Mouse (Mus musculus) forebrain, embryonic 13.5 days (tissue): ENCODE measurements around the gene Afm. TPM values are rescaled to one million over a fixed set of nuclear protein-coding genes. Genes with fewer than 3 reads are reported as not detected.

ENCODE experiments used
- ATAC-seq: fragments of 200-750 bp; cut with Nextera tagmentation; 2 replicates; pipeline ENCODE4 v1.8.0; 2017
- H3K27ac ChIP-seq: fragments of 300-500 bp; sonication (generic); 2 replicates; pipeline ENCODE4 v1.5.1; 2015; ENCODE audit warnings: inconsistent platforms, mild to moderate bottlenecking, moderate library complexity
- H3K27me3 ChIP-seq: fragments of 300-500 bp; sonication (generic); 2 replicates; pipeline ENCODE4 v1.6.1; 2015; ENCODE audit warnings: mild to moderate bottlenecking, inconsistent platforms
- H3K36me3 ChIP-seq: fragments of 300-500 bp; sonication (generic); 2 replicates; pipeline ENCODE4 v1.6.1; 2015; ENCODE audit warnings: mild to moderate bottlenecking, inconsistent platforms; ENCODE audit not compliant: poor library complexity, severe bottlenecking
- H3K4me1 ChIP-seq: fragments of 300-500 bp; sonication (generic); 2 replicates; pipeline ENCODE4 v1.6.1; 2015; ENCODE audit warnings: inconsistent platforms
- H3K4me2 ChIP-seq: fragments of 300-500 bp; sonication (generic); 2 replicates; pipeline ENCODE4 v1.6.1; 2015; ENCODE audit warnings: inconsistent platforms, mild to moderate bottlenecking, moderate library complexity
- H3K4me3 ChIP-seq: fragments of 300-500 bp; sonication (generic); 2 replicates; pipeline ENCODE4 v1.5.1; 2015; ENCODE audit warnings: mild to moderate bottlenecking, inconsistent platforms
- H3K9ac ChIP-seq: fragments of 300-500 bp; sonication (generic); 2 replicates; pipeline ENCODE4 v1.6.1; 2015; ENCODE audit warnings: mild to moderate bottlenecking, inconsistent platforms
- H3K9me3 ChIP-seq: fragments of 300-500 bp; sonication (generic); replicated peaks from 2 replicates; pipeline ENCODE4 v1.6.1; 2016; ENCODE audit warnings: inconsistent platforms
- WGBS: fragments of 180-500 bp; shearing (Covaris S2); methylation state at CpG from one replicate; pipeline ENCODE4 v1.1.7; 2015; 5-methylcytosine and 5-hydroxymethylcytosine counted together
- polyA plus RNA-seq: library from polyadenylated mRNA; unstranded; fragments of >200 nt; fragmentation: Nextera tagmentation; extraction: Ambion mirVana; gene quantifications from 2 replicates; pipeline ENCODE4 v1.2.1, GENCODE M21; 2015

The Afm gene
- polyA plus RNA-seq, 1 experiment from 2014 or later: not detected

GRCm38 (mm10) chr5:90499509-90499908 is 19.2 kb upstream of the Afm start:
- Histone ChIP-seq H3K4me2 (no peak overlapping the region), H3K36me3 (no peaks in the 10 kb centered on the region), H3K4me3 (no peak overlapping the region), H3K4me1 (no peaks in the 10 kb centered on the region), H3K9me3 (no peaks in the 10 kb centered on the region), H3K27ac (no peak overlapping the region), H3K27me3 (no peaks in the 10 kb centered on the region), H3K9ac (no peak overlapping the region)
- WGBS: 74% methylated on average over 7 of the region's 7 CpGs
- ATAC-seq: no peak

DNA sequence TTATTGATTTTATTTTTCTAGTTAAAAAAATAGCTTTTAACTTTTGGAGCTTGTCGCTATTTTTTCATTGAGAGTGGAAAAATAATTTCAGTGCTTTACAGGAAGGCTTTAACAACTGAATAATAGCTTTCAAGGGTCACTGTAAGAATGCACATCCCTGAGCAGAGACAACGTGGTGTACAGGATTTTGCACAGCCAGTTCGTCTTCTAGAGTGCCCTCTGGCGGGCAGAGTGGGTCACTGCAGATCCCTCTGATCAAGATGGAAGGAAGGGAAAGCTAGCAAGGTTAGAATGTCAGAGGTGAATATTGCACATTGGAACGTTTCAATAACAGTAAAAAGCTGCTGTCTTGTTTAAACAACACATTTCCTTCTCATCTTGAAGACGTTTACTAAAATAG is 18.0 kb upstream of the Afm start:
- no peaks in the 10 kb centered on the region for H3K36me3 ChIP-seq
- peak; percentile 83 for ATAC-seq
- no peak overlapping the region for H3K4me3 ChIP-seq
- WGBS: 6% methylated on average over 6 of the region's 6 CpGs
- H3K9ac ChIP-seq: no peak overlapping the region
- no peaks in the 10 kb centered on the region for H3K9me3 ChIP-seq
- no peaks in the 10 kb centered on the region for H3K4me1 ChIP-seq
- H3K4me2 ChIP-seq: no peak overlapping the region
- no peaks in the 10 kb centered on the region for H3K27me3 ChIP-seq
- no peak overlapping the region for H3K27ac ChIP-seq

DNA sequence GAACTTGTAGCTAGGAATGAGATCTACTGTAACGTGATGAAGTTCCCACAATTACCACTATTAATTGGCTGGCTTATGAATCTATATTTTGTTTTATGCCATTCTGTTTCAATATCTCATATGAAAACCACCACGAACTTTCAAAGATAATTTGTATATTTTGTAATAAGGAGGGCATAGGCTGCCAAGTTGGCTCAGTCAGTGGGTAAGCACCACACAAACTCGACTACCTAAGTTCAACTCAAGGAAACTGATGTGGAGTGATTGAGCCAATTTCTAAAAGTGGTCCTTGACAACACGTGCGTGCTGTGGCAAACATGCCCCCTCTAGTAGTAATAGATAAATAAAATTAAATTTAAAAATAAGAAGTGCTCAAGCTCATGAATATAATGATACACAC is 17.0 kb upstream of the Afm start:
- Histone ChIP-seq H3K4me2 (no peak overlapping the region), H3K27ac (no peak overlapping the region), H3K36me3 (no peaks in the 10 kb centered on the region), H3K4me3 (no peak overlapping the region), H3K4me1 (no peaks in the 10 kb centered on the region), H3K27me3 (no peaks in the 10 kb centered on the region), H3K9ac (no peak overlapping the region), H3K9me3 (no peaks in the 10 kb centered on the region)
- no peak for ATAC-seq
- WGBS: 93% methylated on average over 5 of the region's 5 CpGs

- H3K27ac ChIP-seq: no peak overlapping the region
- 82% methylated on average over 11 of the region's 11 CpGs for WGBS
- H3K4me3 ChIP-seq: no peak overlapping the region
- no peak overlapping the region for H3K9ac ChIP-seq
- ATAC-seq: no peak
- no peaks in the 10 kb centered on the region for H3K27me3 ChIP-seq
- no peaks in the 10 kb centered on the region for H3K9me3 ChIP-seq
- H3K36me3 ChIP-seq: no peaks in the 10 kb centered on the region
- H3K4me1 ChIP-seq: 0 out of 2 replicates have a peak, but pooled peaks cover 6% of the 10 kb centered on the region
- no peak overlapping the region for H3K4me2 ChIP-seq
These were observed 14.0 kb upstream of the Afm start for GRCm38 (mm10) chr5:90504742-90505141.

- Histone ChIP-seq H3K4me2 (no peak overlapping the region), H3K36me3 (no peaks in the 10 kb centered on the region), H3K9ac (no peak overlapping the region), H3K9me3 (no peaks in the 10 kb centered on the region), H3K4me3 (no peak overlapping the region), H3K4me1 (0 out of 2 replicates have a peak, but pooled peaks cover 6% of the 10 kb centered on the region), H3K27me3 (no peaks in the 10 kb centered on the region), H3K27ac (no peak overlapping the region)
- no peak for ATAC-seq
- 79% methylated on average over 2 of the region's 2 CpGs for WGBS
These were observed 12.2 kb upstream of the Afm start for GRCm38 (mm10) chr5:90506507-90506906.

DNA sequence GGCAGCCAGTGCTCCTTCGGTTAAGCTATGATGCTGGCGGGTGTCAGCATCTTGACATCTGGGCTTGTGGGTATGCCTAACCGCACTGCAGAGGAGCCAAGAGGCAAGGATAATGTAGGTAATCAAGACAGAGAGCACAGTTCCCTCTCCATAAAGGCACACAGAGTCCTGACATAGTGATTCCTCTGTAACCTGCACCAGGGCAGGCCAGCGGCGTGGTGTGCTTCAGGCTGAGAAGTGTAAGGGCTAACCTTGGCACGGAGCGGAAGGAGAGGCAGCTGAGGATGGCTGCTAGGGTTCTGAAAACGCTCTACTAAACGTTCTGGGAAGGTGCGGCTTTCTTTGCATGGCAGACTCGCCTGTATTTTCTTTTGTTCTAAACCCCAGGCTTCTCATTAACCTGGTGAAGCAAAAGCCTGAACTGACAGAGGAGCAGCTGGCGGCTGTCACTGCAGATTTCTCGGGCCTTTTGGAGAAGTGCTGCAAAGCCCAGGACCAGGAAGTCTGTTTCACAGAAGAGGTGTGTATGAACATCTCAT is 11.3 kb upstream of the Afm start:
- 29% methylated on average over 13 of the region's 13 CpGs for WGBS
- no peaks in the 10 kb centered on the region for H3K36me3 ChIP-seq
- peak; percentile 61; the same call in 1 of the 2 replicates for ATAC-seq
- 0 out of 2 replicates have a peak, but pooled peaks cover 6% of the 10 kb centered on the region for H3K4me1 ChIP-seq
- H3K27ac ChIP-seq: no peak overlapping the region
- H3K4me2 ChIP-seq: no peak overlapping the region
- no peaks in the 10 kb centered on the region for H3K9me3 ChIP-seq
- no peaks in the 10 kb centered on the region for H3K27me3 ChIP-seq
- H3K9ac ChIP-seq: peak overlapping the region; percentile 37; the same call in 1 of the 2 replicates
- no peak overlapping the region for H3K4me3 ChIP-seq

DNA sequence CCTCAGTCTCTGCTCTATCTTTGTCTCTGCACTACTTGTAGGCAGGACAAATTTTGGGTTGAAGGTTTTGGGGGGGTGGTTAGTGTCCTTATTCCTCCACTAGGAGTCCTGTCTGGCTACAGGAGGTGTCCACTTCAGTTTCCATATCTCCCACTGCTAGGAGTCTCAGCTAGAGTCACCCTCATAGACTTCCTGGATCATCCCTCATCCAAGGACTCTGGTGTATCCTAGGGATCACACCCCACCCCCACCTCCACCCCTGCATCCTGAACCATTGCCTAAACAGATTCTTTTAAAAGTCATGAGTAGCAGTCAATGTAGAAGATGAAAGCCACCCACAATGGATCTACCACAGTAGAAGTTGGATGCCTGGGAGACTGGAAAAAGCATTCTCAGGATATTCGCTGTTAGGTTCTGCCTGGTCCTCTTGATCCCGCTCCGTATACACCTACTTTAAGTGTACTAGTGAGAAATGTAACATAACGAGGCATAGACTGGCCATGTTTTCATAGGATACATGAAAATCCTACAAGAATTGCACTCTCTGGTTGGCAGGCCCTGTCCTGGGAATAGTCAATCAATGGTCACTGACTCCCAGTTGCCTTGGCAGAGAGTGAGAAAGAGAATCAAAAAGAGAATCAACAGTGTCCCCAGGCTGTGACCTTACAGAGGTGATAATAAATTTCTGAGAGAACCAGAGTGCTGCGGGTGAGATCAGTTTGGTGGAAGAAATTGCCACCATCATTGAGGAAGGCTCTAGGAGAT is 8.7 kb upstream of the Afm start:
- no peaks in the 10 kb centered on the region for H3K27me3 ChIP-seq
- no peak overlapping the region for H3K4me2 ChIP-seq
- H3K9ac ChIP-seq: no peak overlapping the region
- H3K36me3 ChIP-seq: no peaks in the 10 kb centered on the region
- WGBS: 92% methylated on average over 5 of the region's 5 CpGs
- H3K4me3 ChIP-seq: no peak overlapping the region
- no peak for ATAC-seq
- no peak overlapping the region for H3K27ac ChIP-seq
- 0 out of 2 replicates have a peak, but pooled peaks cover 6% of the 10 kb centered on the region for H3K4me1 ChIP-seq
- no peaks in the 10 kb centered on the region for H3K9me3 ChIP-seq

GRCm38 (mm10) chr5:90512288-90512955 is 6.3 kb upstream of the Afm start:
- 82% methylated on average over 6 of the region's 6 CpGs for WGBS
- 0 out of 2 replicates have a peak, but pooled peaks cover 3% of the 10 kb centered on the region for H3K4me1 ChIP-seq
- no peak overlapping the region for H3K4me2 ChIP-seq
- H3K4me3 ChIP-seq: no peak overlapping the region
- no peak overlapping the region for H3K27ac ChIP-seq
- no peak overlapping the region for H3K9ac ChIP-seq
- no peak for ATAC-seq
- H3K9me3 ChIP-seq: no peaks in the 10 kb centered on the region
- H3K27me3 ChIP-seq: no peaks in the 10 kb centered on the region
- H3K36me3 ChIP-seq: no peaks in the 10 kb centered on the region

DNA sequence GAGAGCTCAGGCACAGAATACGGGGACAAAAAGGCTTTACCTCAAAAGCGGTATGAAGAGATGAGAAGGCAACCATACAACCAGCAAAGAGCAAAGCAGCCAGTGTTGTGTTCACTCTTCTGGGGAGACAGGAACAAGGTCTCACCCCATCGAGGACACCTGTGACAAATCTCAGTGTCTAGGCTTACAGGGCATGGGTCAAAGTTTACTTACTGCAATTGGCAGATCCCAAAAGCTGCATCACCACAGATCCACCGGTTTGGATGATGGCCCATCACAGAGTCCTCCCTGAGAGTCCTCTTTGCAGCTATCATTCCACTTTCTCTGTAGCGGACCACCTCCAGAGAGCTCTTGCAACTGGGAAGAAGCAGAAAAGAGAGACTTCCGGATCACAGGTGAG is 3.2 kb upstream of the Afm start:
- H3K9me3 ChIP-seq: no peaks in the 10 kb centered on the region
- no peak overlapping the region for H3K27ac ChIP-seq
- H3K36me3 ChIP-seq: no peaks in the 10 kb centered on the region
- WGBS: 87% methylated on average over 6 of the region's 6 CpGs
- no peak overlapping the region for H3K4me3 ChIP-seq
- no peak overlapping the region for H3K9ac ChIP-seq
- no peak for ATAC-seq
- H3K4me1 ChIP-seq: no peaks in the 10 kb centered on the region
- H3K27me3 ChIP-seq: no peaks in the 10 kb centered on the region
- no peak overlapping the region for H3K4me2 ChIP-seq

GRCm38 (mm10) chr5:90551191-90551590 is 32.5 kb downstream of the Afm start:
- ATAC-seq: no peak
- Histone ChIP-seq H3K27me3 (no peaks in the 10 kb centered on the region), H3K27ac (no peak overlapping the region), H3K9ac (no peak overlapping the region), H3K4me2 (no peak overlapping the region), H3K9me3 (no peaks in the 10 kb centered on the region), H3K4me3 (no peak overlapping the region), H3K36me3 (no peaks in the 10 kb centered on the region), H3K4me1 (no peaks in the 10 kb centered on the region)
- 90% methylated on average over 8 of the region's 8 CpGs for WGBS

DNA sequence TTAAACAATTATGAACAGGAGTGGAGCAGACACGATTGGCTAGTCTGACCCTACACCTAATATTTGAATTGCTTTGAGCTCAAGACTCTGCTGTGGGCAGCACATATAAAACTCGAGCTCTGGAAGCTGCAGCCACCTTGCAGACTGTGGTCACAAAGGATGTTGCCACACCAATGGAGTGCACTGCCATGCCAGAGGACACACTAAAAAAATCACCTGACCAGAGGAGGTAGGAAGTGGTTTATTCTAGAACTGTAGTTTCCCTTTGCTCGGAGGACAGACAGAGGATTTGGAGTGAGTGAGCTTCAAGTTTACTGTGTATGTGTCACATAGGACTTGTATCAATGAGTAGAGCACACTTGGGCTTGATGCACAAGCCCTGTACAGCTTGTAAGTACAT is 37.3 kb downstream of the Afm start:
- no peak overlapping the region for H3K9ac ChIP-seq
- no peaks in the 10 kb centered on the region for H3K9me3 ChIP-seq
- no peaks in the 10 kb centered on the region for H3K36me3 ChIP-seq
- no peaks in the 10 kb centered on the region for H3K4me1 ChIP-seq
- no peaks in the 10 kb centered on the region for H3K27me3 ChIP-seq
- ATAC-seq: no peak
- H3K27ac ChIP-seq: no peak overlapping the region
- H3K4me2 ChIP-seq: no peak overlapping the region
- 86% methylated on average over 3 of the region's 3 CpGs for WGBS
- no peak overlapping the region for H3K4me3 ChIP-seq

DNA sequence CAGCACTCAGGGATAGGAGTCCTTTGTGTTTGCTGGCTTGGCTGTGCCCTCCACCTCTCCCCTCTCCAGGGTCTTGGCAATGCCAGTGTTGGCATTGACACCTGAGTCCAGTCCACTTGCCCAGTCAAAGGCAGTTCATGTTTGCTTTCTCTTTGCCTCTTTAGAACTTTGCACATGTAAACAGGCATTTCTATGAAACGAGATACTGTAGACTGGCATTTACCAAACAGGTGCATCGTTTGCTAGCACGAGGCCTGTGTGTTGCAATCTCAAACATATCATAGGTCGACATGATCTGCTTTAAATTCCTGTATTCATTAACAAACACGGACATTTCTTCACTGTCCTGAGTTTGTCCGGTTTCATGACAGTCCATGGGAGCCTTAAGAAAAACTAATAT is 42.0 kb downstream of the Afm start, which contains the start of gene 5830473C10Rik:
5830473C10Rik (plus strand) TSS at position 365 of the 400 bp plus-strand sequence.
- H3K36me3 ChIP-seq: no peaks in the 10 kb centered on the region
- H3K9ac ChIP-seq: no peak within 1 kb of the TSS
- H3K27me3 ChIP-seq: no peaks in the 10 kb centered on the region
- WGBS: 91% methylated on average over 6 of the region's 6 CpGs
- no peak within 1 kb of the TSS for H3K4me2 ChIP-seq
- H3K27ac ChIP-seq: no peak within 1 kb of the TSS
- H3K4me1 ChIP-seq: no peaks in the 10 kb centered on the region
- no peak within 1 kb of the TSS for H3K4me3 ChIP-seq
- no peak for ATAC-seq
- no peaks in the 10 kb centered on the region for H3K9me3 ChIP-seq
